Mouse (Mus musculus) regulatory T cell (primary cell): ENCODE data around the gene Nup210.

ENCODE experiments used
- in situ Hi-C: fragments of 300-600 bp; cut with MboI, MseI; formaldehyde crosslinking; loops from one replicate; pipeline ENCODE4 v1.15.1; 2025; ENCODE audit warnings: high pct_unique_total_duplicates

Gene Nup210

DNA sequence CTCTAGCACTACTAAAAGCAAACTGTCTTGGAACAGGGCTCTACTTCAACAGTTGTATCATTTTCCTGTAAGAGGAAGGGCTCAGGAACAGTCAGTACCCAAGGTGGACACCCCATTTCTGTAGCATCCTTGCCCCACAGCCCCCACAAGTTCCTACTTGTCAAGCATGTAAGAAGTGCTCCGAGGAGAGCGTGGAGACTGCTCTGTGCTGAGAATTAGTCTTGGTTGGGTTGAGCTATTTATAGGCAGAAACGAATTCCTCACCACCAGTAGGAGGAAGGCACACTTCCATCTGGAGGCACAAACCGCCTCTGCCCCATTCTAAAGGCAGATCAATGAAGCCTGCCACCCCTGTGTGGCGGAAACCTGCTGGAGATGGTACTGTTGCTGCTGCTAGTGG is 75.3 kb downstream of the Nup210 start:
- in situ Hi-C loops: no loop called here

DNA sequence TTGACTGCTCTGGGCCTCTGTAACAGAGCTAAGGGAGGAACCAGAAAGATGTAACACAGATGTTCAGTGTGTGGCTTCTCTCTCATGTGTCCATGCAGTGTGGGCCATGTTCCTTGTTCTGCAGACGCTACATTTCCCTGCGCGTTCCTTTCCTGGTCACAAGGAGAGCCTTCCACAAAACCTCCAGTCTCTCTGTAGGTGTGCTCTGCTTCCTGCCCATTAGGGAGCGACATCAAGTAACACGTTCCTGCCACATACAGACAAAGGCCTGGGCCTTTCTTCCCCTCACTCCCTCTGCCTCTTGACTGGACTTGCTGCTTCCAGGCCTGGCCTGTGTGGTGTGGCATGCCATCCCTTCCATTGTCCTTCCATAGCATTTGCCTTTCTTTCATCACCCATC is 88.4 kb downstream of the Nup210 start:
- in situ Hi-C loops: no loop called here

DNA sequence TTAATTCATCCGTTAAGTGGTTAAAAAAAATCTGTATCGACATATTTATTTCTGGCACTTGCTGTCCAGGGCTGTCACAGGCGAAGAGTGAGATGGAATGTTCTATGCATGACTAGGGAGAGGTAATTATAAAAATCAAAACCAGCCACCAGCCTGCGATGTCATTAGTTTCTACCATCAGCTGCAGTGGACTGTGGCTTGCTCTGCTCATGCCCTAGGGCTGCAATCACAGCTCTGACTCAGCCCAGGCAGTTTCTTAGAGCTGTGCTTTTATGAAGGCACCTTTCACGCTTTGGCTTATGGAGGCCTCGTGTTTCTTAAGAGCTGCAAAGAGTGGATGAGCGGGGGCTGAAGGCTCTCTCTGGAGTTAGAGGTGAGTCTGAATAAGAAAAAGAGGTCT is 95.8 kb downstream of the Nup210 start:
- in situ Hi-C loops: no loop called here

DNA sequence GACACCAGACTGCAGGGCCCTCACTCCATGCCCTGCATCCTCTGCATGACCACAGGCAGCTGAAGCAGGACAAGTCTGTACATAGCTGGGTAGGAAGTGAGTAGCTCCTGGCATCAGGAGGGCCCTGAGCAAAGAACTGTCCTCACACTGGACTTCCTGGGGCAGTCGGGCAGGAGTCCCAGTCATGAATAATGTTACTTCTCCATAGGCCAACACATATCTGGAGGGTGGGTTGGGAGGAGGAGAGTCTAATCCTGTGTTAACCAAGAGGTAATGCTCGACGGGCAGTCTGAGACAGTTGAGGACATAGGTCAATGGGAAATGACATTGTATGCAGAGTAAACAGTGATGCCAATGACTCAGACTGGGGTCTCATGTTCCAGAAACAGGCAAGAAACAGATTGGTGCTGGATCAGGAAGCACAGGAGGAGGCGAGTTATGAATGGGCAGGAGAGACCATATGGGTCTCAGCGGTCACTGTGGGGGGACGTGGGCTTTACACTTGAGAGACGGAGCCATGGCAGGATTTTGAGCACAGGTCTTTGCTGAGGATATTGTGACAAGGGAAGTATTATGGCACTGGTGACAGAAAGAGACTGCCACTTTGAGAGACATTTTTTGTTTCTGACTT is 99.9 kb downstream of the Nup210 start:
- in situ Hi-C loops: no loop called here

DNA sequence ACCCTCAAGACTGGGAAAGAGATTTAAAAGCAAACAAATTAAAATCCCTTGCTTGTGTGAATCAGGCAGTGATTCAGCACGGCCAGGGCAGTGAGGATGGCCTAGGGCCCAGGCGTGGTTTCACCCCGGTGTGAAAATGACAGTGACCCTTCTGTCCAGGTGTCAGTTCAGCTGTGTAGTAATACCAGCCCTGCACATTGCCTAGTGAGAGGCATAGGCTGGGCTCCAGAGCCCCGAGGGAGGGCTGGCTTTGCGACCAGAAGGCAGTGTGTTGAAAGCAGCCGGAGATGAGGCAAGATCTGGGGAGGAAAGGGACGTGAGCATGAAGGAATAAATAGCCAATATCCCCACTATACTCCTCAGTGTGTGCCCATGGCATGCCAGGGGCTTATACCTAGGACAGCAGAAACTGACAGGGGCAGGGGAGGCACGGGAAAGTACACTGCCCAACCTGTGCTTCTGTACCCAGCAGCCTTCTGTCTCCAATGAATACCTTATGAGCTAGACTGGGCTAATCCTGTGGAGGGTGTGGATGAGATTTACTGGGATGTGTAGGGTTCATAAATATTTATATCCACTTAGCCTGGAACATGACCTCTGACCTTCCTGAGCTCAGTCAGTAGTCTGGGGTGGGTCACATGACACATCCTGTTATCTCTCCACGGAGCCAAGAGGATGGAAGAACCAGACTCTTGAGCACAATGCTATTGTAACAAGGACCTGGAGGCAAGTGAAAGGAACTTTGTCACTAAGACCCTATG is 102.3 kb downstream of the Nup210 start:
- in situ Hi-C loops: no loop called here

DNA sequence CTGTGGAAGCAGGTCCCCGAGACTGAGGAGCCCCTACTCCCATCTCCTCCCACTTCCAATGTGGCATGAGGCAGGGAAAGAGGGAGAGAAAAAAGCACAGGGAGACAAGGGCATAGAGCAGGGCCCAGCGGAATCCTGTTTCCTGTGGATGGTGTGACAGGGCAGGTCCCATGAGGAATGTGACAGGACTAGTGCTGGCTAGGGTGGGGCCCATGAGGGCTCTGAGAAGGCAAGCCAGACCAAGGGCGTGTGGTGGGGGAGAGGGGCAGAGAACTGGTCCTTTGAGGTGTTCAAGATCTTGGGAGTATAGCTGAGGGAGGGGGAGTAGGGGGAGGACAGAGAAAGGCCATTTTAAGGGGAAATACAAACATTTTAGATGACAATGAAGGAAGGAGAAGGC is 104.2 kb downstream of the Nup210 start:
- in situ Hi-C loops: no loop called here

DNA sequence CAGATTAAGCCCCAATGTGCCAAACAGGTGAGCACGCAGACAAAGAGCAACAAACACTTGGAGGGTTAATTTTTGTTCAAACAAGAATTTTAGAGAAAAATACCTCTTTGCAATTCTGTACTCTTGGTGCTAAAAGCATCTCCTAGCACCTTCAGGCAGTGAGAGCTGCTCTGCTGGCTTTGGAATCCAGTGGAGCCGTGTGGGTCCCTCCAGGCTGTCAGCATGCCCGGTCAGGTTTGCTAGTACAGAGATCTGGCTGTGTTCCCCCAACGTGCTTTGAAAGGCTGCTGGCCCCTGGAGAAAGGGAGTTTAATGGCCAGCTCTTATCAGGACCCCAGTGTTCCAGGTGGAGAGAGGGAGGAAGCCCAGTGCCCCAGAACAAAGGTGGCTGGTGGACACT is 105.1 kb downstream of the Nup210 start:
- in situ Hi-C loops: no loop called here

DNA sequence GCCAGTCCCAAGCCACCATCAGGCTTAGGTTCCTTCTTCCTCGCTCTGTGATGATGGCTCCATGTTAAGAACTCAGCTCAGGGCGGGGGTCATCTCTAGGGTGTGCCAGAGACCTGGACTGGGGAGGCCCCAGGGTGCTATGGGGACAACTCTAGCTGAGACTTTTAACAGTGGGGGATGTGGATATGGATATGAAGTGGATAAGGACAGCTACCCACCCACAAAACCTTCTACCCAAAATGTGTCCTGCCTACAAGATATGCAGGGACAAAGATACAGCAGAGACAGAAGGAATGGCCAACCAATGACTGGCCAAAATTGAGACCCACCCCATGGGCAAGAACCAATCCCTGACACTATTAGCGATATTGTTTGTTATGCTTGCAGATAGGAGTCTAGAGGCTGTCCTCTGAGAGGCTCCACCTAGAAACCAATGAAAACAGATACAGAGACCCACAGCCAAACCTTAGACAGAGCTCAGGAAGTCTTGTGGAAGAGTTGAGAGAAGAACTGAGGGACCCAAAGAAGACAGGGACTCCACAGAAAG is 108.3 kb downstream of the Nup210 start:
- in situ Hi-C loops: no loop called here

DNA sequence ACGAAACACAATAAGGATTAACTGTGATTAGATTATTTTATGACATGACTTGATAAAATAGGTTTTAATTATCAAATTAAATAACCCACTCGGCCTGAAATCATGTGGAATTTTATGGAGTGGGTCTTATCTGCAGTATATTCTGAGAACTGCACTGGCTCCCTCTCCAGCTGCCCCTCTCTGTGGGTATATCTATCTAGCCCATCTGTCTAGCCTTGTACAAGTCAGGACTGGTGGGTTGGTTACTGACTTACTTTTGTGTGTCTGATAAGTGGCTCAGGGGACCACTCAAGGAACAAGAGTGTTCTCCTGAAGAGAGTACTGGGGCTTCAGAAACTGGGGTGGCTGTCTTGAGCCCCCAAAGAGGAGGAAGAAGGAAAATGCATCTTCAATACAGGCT is 109.4 kb downstream of the Nup210 start:
- in situ Hi-C loops: no loop called here

DNA sequence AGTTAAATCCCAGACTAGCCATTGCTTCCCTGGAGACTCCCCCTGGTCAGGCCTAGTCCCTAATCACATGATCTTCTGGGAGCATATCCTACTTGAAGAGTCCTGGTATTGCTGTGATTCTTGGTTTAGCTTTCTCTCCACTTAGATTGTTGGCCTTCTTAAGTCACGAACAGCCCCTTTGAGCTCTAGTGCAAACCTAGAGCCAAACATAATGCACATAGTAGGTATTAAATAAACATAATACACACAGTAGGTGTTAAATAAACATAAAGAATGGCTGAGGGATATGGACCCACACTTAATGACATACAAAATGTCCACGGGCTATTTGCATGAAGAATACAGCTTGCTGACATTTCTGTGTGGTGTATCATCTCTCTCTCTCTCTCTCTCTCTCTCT is 112.5 kb downstream of the Nup210 start:
- in situ Hi-C loops: no loop called here

DNA sequence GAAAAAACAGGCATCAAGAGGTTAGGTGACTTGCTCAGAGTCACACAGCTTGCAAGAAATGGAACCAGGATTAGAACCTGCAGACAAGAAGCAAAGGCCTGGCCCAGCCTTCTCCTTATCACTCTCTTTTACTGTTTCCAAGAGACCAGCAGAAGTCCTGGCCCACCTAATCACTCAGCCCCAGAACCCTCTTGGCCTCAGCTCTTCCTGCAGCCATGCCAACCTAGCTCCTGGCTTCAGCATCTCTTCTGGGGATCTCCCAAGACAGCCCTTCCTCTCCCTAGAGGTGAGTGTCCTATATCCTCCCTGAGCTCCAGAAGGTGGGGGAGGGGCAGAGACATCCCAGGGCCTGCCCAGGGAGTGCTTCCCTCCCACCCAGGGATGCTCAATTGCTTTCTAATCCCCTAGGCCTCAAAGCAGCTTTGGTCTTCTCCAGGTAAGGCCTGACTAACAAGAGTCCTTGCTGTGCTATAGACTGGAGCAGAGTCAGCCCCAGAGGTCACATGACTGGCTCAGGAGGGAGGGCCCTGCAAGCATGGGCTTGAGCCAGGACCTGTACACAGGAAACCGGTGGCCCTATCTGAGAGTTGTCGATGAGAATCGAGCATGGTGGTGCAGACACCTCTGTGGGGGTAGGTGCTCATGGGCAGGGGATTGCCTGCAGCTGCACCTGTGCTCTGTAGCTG is 113.2 kb downstream of the Nup210 start:
- in situ Hi-C loops: no loop called here

DNA sequence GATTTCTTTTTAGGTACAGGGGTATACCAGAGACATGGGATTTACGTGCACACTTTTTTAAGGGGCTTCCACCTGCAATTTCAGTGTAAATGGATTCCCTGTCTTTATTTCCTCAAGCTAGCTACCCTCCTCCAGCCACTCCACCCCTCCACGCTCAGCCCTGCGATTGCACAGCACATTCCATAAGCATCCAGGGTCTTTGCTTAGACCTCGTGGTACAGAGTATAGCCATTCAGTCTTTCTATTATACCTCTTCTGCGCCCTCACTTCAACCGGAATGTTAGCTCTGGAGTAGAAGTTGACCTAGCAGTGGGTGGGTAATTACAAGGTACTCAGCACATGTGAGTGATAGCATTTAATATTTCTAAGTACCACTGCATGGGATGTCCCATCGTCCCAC is 115.1 kb downstream of the Nup210 start:
- in situ Hi-C loops: no loop called here

DNA sequence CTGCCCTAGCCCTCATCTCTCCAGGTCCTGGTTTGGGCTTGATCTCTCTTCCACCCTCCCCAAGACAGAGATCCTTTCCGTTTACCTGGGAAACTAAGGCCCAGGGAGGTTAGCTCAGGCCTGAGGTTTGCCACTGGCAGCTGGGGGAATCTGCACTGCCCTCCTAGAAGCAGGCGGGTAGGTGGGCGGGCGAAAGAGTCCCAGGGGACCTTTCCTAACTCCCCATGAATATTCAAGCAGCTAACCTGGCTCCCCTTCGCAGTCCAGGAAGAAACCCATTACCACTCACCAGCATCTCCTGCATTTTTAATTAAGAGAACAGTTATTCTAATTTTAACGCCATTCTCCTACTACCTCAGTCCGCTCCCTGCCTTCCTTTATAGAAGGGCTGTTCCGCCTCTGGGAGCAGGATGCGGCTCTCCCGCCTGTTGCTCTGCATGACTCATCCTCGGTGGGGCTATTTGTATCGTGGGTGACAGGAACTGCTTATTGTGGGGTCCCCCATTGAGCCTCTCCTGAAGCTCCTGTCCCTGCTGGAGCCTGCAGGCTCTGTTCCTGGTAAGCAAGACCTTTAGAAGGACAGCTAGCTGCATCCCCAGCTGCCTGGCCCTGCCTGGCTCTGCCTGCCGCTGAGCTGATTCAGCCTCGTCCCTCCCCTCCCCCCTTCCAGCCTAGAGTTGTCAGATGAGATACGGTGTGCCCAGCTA is 115.7 kb downstream of the Nup210 start:
- in situ Hi-C loops: no loop called here

DNA sequence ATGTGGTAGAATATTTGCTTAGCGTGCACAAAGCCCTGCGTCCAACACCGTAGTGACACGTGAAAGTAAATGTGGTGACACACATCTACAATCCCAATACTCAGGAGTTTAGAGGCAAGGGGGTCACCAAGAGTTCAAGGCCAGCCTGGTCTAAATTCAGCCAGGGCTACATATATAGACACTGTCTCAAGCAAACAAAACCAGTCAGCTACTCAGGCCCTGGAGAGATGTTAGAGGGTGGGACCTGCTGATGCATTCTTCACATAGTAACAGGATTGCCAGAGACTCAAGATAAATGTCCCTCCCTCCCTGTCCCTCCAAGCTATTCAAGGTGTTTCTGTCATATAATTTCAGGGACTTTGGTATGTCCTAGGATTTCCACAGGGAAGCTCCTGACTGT is 117.5 kb downstream of the Nup210 start:
- in situ Hi-C loops: no loop called here

DNA sequence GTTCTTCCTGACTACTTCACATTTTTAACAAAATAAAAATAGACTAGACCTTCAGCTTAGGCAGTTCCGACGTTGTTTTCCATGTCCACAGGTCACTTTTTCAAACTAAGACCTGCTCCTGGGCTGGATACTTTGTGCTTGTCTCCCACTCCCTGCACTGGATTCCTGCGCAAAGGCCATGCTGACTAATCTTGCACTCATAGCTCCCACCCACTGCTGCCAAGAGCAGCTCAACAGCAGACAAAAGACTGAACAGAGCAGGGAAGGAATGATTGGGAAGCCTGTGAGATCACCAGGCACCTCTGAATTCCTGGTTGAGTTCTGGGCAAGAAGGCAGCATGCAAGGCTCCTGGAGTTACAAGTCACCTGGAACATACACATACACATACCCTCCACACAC is 119.6 kb downstream of the Nup210 start:
- in situ Hi-C loops: no loop called here

DNA sequence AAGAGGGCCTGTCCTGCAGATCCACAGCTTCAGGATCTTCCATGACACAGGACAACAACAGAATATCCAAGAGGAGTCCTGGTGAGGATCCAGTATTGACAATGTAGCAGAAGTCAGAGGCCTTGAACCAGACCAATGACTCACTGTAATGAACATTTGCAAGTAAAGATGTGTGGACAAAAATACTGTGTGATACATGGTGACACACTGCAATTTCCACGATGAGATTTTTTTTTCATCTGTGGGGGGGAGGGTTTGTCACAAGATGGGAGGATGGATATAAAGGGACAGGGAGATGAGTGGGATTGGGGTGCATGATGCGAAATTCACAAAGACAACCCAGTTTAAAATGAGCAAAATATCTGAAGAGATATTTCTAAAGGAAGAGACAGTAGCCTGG is 120.4 kb downstream of the Nup210 start:
- in situ Hi-C loops: no loop called here

DNA sequence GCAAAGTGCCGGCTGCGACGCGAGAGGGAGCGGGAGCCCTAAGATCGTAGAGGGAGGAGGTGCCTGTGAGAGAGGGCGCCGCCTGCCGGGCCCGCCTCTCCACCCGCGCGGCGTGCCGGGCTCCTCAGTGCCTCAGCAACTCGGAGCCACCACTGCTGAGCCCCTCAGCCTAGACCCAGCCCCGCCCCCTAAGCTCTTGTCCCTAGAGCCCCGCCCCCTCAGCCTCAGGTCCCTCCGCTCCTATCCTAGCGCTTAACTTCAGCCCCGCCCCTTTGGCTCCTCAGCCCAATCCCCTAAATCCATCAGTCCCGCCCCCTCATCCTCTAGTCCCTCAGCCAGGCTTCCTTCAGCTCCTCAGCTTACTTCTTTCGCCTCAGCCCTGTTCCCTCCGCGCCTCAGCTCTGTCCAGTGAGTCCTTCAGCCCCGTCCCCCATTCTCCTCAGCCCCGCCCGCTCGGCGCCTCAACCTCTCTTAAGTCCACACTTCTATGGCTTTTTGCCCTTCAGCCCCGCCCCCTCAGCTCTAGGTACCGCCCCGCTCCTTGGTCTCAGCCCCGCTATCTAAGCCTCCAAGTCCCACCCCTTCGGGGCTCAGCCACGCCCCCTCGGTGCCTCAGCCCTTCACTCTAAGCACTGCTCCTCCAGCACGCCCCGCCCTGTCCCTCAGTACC is 127.8 kb downstream of the Nup210 start, which contains the start of gene Iqsec1:
Gene Iqsec1, minus strand, starts transcription at position 38 of the 670 bp plus-strand sequence.
- in situ Hi-C loops: no loop called here

DNA sequence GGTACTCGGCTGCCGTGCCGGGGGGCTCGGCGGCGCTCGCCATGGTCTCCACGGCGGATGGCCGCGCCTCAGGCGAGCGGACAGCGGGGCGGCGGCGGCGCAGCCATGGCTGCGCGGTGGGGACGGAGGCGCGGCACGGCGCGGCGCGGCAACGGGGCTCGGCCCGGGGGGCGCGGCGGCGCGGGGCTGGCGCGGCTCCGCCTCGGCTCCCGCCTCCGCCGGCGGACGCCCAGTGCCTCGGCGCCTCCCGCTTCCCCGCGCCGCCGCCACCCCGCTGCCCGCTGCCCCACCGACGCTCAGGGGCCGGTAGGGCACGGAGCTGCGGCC is 128.4 kb downstream of the Nup210 start:
- in situ Hi-C loops: no loop called here

DNA sequence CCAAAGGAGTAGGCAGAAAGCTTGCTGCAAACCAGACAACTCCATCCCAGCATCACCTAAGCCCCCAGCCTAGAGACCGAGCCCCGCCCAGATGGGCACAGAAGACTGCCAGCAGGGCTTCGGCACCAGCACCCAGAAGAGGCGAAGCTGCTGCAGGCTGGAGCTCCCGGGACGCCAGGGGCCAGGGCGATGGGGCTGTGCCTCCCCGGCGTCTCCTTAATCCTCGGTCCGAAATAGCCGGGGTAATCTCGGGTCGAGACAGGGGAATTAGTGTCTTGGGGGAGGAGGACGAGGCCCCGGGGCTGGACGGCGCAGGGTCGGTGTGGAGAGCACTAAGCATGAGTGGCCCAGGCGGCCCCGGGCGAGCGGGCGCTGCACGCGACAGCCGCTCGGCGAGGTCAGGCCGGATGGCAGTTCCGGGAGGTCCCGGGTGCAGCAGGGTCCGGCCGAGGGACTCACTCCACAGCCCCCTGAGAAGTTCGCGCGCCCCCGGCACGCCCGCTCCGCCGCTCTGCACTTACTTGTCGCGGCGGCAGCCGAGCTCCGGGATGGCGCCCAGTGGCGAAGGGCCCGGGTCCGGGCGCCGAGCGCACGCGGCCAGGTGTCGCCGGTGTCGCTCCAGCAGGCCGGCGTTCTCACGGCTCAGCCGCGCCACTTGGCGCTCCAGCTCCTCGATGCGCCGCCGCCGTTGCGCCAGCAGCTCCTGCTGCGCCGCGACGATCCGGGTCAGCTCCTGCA is 128.9 kb downstream of the Nup210 start:
- in situ Hi-C loops: no loop called here

DNA sequence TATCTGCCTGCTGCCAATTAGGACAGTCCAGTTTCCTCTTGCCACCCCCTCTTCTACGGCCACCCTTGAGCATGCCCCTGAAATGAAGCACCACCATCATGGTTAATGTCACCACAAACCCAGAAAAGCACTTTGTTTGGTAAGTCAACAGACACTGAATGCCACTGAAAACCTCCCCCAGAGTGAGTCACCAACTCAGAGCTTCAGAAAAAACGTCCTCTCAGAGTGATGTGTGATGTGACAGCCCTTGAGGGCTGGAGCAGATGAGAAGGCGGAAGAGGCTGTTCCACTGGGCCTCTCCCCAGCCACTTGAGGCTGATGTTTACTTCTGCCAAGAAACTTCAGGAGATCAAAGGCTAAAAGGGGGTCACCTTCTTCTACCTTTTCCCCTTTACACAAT is 132.5 kb downstream of the Nup210 start:
- in situ Hi-C loops: no loop called here

DNA sequence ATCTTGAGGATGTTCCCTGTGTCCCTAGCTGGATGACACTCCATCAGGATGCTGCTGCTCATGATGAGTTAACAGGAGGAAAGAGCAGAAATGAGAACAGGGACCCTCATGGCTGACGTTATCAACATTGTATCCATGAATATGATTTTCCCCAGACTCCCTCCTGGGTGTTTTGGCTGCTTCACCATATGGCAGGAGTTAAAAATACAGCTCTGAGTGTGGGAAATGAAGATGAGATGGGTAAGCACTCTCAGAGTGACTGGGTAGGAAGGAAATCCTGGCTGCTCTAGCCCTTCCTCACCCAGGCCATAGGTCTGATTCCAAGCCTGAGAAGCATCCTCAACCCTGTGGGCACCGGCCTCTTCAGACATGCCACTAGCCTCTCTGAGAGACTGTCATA is 142.3 kb downstream of the Nup210 start:
- in situ Hi-C loops: no loop called here
